Mouse (Mus musculus): ENCODE measurements around the gene Spock1. TPM values are rescaled to one million over a fixed set of nuclear protein-coding genes. Genes with fewer than 3 reads are reported as not detected.

Gene Spock1
- polyA plus RNA-seq, 1 experiment = not detected

DNA sequence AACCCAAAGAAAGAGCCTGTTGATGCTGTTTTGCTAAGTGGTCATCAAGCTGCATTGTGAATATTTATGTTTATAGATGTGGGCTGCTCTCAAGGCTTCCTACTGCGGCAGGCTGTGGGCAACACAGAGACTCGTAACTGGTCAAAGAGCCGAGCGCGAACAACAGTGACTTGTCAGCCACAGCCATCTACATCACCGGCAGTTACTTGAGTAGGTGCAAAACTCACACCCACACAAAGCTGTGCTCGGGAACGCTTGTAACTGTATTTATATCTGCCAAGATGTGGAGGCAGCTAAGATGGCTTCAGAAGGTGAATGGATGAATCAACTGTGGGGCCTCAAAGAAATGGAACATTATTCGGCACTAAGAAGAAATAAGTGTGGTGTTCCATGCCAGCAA, 23.9 kb upstream of the Spock1 start:
- no peaks in the 10 kb centered on the region for H3K4me1 ChIP-seq (ENCODE audit: control insufficient read depth, insufficient read depth, insufficient read length)
- TF ChIP-seq CTCF (IDR thresholded peaks at IDR 0.05; ENCODE audit: extremely low read depth, insufficient read depth, insufficient read length, insufficient replicate concordance) (no peak), POLR2A (IDR thresholded peaks at IDR 0.05; ENCODE audit: low read depth, low read length) (no peak)
- no peaks in the 10 kb centered on the region for H3K36me3 ChIP-seq (ENCODE audit: control insufficient read depth, insufficient read depth, low read length)
- WGBS = 93% methylated on average over 9 of the region's 9 CpGs
- H3K27me3 ChIP-seq (ENCODE audit: control insufficient read depth, insufficient read depth, low read length) = no peaks in the 10 kb centered on the region
- H3K27ac ChIP-seq (ENCODE audit: insufficient read depth, low read length) = no peak overlapping the region
- no peak overlapping the region for H3K4me3 ChIP-seq (ENCODE audit: extremely low read depth, insufficient read depth, insufficient read length)
- DNase-seq (ENCODE audit: low read depth in 1 of 2, low spot score in 2 of 2) = no peak

GRCm38 (mm10) chr13:57931376-57931775, 23.2 kb upstream of the Spock1 start:
- 84% methylated on average over 3 of the region's 3 CpGs for WGBS
- H3K4me3 ChIP-seq (ENCODE audit: extremely low read depth, insufficient read depth, insufficient read length) = no peak overlapping the region
- H3K4me1 ChIP-seq (ENCODE audit: control insufficient read depth, insufficient read depth, insufficient read length) = no peaks in the 10 kb centered on the region
- H3K27ac ChIP-seq (ENCODE audit: insufficient read depth, low read length) = no peak overlapping the region
- TF ChIP-seq CTCF (IDR thresholded peaks at IDR 0.05; ENCODE audit: extremely low read depth, insufficient read depth, insufficient read length, insufficient replicate concordance) = no peak
- no peak for TF ChIP-seq POLR2A (IDR thresholded peaks at IDR 0.05; ENCODE audit: low read depth, low read length)
- DNase-seq (ENCODE audit: low read depth in 1 of 2, low spot score in 2 of 2) = no peak
- no peaks in the 10 kb centered on the region for H3K27me3 ChIP-seq (ENCODE audit: control insufficient read depth, insufficient read depth, low read length)
- H3K36me3 ChIP-seq (ENCODE audit: control insufficient read depth, insufficient read depth, low read length) = no peaks in the 10 kb centered on the region

DNA sequence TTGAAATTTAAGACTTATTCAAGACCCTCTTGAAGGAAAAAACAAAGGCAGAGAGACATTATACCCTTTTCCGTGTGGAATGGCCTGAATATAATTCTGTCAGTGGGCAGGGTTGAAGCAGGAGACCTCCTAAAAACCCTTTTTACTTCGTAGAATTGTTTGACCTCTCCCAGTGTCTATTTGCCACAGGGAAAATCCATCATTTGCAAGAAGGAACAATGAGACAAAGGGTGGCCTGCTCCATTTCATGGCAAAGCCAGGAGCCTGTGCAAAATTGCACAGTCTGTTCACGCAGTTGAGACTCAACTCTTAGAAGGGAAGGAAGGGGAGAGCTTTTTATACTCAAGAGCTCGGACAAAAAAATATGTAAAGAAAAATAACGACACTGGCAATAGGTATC, 22.6 kb upstream of the Spock1 start:
- Histone ChIP-seq H3K27ac (ENCODE audit: insufficient read depth, low read length) (no peak overlapping the region), H3K36me3 (ENCODE audit: control insufficient read depth, insufficient read depth, low read length) (no peaks in the 10 kb centered on the region), H3K4me3 (ENCODE audit: extremely low read depth, insufficient read depth, insufficient read length) (no peak overlapping the region), H3K27me3 (ENCODE audit: control insufficient read depth, insufficient read depth, low read length) (no peaks in the 10 kb centered on the region), H3K4me1 (ENCODE audit: control insufficient read depth, insufficient read depth, insufficient read length) (no peaks in the 10 kb centered on the region)
- WGBS = 68% methylated on average over 5 of the region's 5 CpGs
- no peak for TF ChIP-seq POLR2A (IDR thresholded peaks at IDR 0.05; ENCODE audit: low read depth, low read length)
- TF ChIP-seq CTCF (IDR thresholded peaks at IDR 0.05; ENCODE audit: extremely low read depth, insufficient read depth, insufficient read length, insufficient replicate concordance) = no peak
- no peak for DNase-seq (ENCODE audit: low read depth in 1 of 2, low spot score in 2 of 2)

DNA sequence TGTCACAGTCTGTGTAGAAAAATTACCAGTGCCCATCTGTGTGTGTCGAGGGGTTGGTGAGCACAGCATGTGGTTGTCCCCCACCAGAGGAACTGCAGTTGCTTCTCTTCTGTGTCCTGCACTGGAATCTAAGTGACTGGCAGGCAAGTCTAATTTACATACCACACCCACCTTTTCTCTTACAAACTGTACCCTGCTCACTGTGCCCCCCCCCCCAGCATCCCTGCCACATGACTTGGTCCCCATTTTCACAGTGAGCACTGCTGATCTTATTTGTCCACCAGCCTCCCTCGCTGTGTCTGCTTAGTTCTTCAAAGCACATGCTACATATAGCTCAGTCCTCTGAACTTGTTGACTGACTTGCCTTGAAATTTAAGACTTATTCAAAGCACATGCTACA, 22.2 kb upstream of the Spock1 start:
- Histone ChIP-seq H3K36me3 (ENCODE audit: control insufficient read depth, insufficient read depth, low read length) (no peaks in the 10 kb centered on the region), H3K4me1 (ENCODE audit: control insufficient read depth, insufficient read depth, insufficient read length) (no peaks in the 10 kb centered on the region), H3K4me3 (ENCODE audit: extremely low read depth, insufficient read depth, insufficient read length) (no peak overlapping the region), H3K27me3 (ENCODE audit: control insufficient read depth, insufficient read depth, low read length) (no peaks in the 10 kb centered on the region), H3K27ac (ENCODE audit: insufficient read depth, low read length) (no peak overlapping the region)
- WGBS = 71% methylated on average over 2 of the region's 2 CpGs
- DNase-seq (ENCODE audit: low read depth in 1 of 2, low spot score in 2 of 2) = no peak
- TF ChIP-seq CTCF (IDR thresholded peaks at IDR 0.05; ENCODE audit: extremely low read depth, insufficient read depth, insufficient read length, insufficient replicate concordance) = no peak
- TF ChIP-seq POLR2A (IDR thresholded peaks at IDR 0.05; ENCODE audit: low read depth, low read length) = no peak

DNA sequence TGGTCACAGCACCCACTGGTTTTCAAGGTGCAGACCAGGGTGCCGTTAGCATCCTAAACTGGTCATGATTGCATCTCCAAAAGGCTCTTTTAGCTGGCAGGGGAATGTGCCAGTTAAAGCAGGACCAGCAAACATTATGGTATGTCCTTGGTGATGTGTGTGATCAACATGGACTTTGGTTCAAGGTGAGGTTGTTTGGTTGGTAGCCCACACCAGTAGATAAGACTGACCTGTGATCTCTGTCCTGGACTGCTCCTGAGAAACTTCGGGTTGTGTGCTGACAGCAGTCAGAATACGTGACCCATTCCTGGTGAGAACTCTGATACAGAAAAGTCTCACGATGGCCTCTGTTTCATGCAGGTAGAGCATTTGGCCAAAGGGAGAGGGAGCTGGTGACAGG, 11.8 kb upstream of the Spock1 start:
- H3K27ac ChIP-seq (ENCODE audit: insufficient read depth, low read length) = no peak overlapping the region
- no peaks in the 10 kb centered on the region for H3K36me3 ChIP-seq (ENCODE audit: control insufficient read depth, insufficient read depth, low read length)
- DNase-seq (ENCODE audit: low read depth in 1 of 2, low spot score in 2 of 2) = no peak
- TF ChIP-seq POLR2A (IDR thresholded peaks at IDR 0.05; ENCODE audit: low read depth, low read length) = no peak
- H3K27me3 ChIP-seq (ENCODE audit: control insufficient read depth, insufficient read depth, low read length) = no peaks in the 10 kb centered on the region
- 86% methylated on average over 4 of the region's 4 CpGs for WGBS
- H3K4me1 ChIP-seq (ENCODE audit: control insufficient read depth, insufficient read depth, insufficient read length) = no peaks in the 10 kb centered on the region
- H3K4me3 ChIP-seq (ENCODE audit: extremely low read depth, insufficient read depth, insufficient read length) = no peak overlapping the region

DNA sequence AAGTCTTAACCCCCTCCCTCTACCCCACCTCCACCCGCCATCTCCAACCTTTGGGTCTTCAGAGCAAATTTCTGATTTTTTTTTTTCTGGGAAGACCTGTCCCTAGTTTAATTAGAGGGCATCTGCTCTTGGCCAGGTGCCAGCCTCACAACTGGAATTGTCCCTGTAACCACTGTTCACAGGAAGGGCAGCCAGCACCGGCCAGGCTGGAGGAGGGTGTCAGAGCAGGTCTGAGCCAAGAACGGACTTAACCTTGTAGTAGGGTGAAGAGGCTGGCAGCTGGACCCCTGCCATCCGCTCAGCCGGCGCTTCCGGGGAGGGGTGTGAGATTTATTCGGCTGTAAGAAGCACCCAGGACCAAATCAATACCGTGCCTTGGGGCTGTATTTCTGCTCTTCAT, 3.0 kb upstream of the Spock1 start:
- no peak for TF ChIP-seq CTCF (IDR thresholded peaks at IDR 0.05; ENCODE audit: extremely low read depth, insufficient read depth, insufficient read length, insufficient replicate concordance)
- TF ChIP-seq POLR2A (IDR thresholded peaks at IDR 0.05; ENCODE audit: low read depth, low read length) = no peak
- H3K4me1 ChIP-seq (ENCODE audit: control insufficient read depth, insufficient read depth, insufficient read length) = no peaks in the 10 kb centered on the region; the same call in 1 of the 2 replicates
- WGBS = 86% methylated on average over 9 of the region's 9 CpGs
- no peak overlapping the region for H3K27ac ChIP-seq (ENCODE audit: insufficient read depth, low read length)
- H3K27me3 ChIP-seq (ENCODE audit: control insufficient read depth, insufficient read depth, low read length) = peaks cover 8% of the 10 kb centered on the region; the same call in 1 of the 2 replicates
- no peaks in the 10 kb centered on the region for H3K36me3 ChIP-seq (ENCODE audit: control insufficient read depth, insufficient read depth, low read length)
- no peak for DNase-seq (ENCODE audit: low read depth in 1 of 2, low spot score in 2 of 2)
- H3K4me3 ChIP-seq (ENCODE audit: extremely low read depth, insufficient read depth, insufficient read length) = no peak overlapping the region

- WGBS = 8% methylated on average over 60 of the region's 60 CpGs
- TF ChIP-seq CTCF (IDR thresholded peaks at IDR 0.05; ENCODE audit: extremely low read depth, insufficient read depth, insufficient read length, insufficient replicate concordance) = no peak
- no peak for TF ChIP-seq POLR2A (IDR thresholded peaks at IDR 0.05; ENCODE audit: low read depth, low read length)
- H3K4me1 ChIP-seq (ENCODE audit: control insufficient read depth, insufficient read depth, insufficient read length) = no peaks in the 10 kb centered on the region; the same call in 1 of the 2 replicates
- no peak overlapping the region for H3K27ac ChIP-seq (ENCODE audit: insufficient read depth, low read length)
- DNase-seq (ENCODE audit: low read depth in 1 of 2, low spot score in 2 of 2) = no peak
- H3K4me3 ChIP-seq (ENCODE audit: extremely low read depth, insufficient read depth, insufficient read length) = no peak overlapping the region
- H3K27me3 ChIP-seq (ENCODE audit: control insufficient read depth, insufficient read depth, low read length) = peaks cover 8% of the 10 kb centered on the region; the same call in 1 of the 2 replicates
- H3K36me3 ChIP-seq (ENCODE audit: control insufficient read depth, insufficient read depth, low read length) = no peaks in the 10 kb centered on the region
These were observed 485 bp downstream of the Spock1 start for GRCm38 (mm10) chr13:57907428-57908265.

All from spleen, adult 2 months (tissue).